Mouse (Mus musculus) 3134 (cell line): ENCODE measurements around the gene Rabep1.
"Not testable (repeated sequence)": the region's sequence is repeated elsewhere in the genome, so short reads cannot be mapped to it uniquely, and the experiment has no call there.

Experiments
- DNase-seq: peaks from one replicate; pipeline ENCODE4 v3.0.0-alpha.2; 2011; ENCODE audit warnings: low spot score; ENCODE audit not compliant: insufficient read length; ENCODE audit errors: extremely low read depth

Gene Rabep1

GRCm38 (mm10) chr11:70882905-70883430 lies 38.4 kb downstream of the Rabep1 start:
- no peak for DNase-seq

DNA sequence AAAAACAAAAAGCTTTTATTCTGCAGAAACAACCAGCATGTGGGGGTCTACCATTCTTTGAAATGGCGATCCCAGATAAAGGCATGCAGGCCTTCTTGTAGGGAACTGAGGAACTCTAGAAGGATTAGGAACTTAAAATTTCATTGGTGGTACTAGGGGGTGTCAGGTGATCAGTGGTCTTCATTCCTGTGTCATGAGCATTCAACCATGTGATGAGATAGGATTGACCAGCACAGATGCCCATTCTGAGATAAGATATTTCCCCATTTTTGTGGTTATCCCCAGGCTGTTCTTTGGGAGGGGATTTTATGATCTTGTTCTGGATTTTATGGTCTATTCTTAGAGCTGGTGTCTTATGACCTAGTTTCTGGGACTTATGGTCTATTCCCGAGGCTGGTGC lies 46.1 kb downstream of the Rabep1 start:
- DNase-seq: no peak

DNA sequence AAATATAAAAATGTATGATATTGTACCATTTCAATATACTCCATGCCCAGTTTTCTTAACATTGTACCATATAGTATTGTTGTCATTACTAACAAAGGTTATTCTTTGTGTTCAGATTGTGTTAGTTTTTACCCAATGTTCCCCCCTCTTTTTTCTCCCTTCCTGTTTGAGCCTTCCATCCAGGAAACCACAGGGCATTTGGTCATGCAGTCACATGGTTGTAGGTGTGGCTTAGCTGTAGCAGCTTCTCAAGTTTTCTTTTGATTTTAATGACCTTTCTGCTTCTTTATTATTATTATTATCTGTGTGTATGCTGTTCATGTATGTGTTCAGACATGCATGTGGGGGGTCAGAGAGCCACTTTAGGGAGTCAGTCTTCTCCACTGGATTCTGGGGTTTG lies 47.0 kb downstream of the Rabep1 start:
- DNase-seq: no peak

DNA sequence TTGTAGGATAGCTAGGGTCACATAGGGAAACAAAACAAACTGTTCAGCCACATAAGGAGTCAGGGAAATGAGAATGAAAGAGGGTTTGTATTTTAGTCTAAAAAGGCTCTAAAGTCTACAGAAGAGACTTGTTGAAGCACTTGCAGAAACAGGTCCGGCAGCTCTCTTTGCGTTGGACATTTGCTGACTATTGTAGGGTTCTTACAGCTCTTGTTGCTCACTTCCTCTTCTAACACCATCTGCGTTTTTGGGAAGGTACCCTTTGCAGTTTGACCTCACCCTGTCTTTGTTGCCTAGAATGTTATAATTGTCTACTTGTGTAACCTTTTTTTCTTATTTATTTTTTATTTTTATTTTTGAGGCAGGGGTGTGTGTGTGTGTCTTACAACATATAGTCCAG lies 53.1 kb downstream of the Rabep1 start:
- no peak for DNase-seq

- DNase-seq: not testable (repeated sequence)
Measured at GRCm38 (mm10) chr11:70898182-70898581, 53.6 kb downstream of the Rabep1 start.

DNA sequence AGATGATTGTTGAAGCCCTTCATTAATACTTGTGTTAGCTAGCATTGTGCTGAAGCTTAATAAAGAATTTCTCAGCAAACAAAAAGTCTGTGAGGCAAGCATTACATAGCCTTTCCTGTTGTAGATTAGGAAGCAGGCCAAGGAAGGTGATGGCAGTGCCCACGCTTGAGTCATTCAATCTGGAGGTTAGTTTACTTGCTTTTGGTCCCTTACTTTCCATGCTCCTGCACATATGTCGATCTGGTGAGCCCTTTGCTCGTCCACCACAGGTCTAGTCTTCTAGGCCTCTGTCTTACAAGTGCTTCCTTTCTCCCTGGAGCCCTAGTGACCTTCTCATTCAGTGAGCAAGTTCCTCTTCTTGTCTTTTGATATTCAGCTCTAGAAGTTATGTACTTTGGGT lies 62.1 kb downstream of the Rabep1 start:
- DNase-seq: no peak

DNA sequence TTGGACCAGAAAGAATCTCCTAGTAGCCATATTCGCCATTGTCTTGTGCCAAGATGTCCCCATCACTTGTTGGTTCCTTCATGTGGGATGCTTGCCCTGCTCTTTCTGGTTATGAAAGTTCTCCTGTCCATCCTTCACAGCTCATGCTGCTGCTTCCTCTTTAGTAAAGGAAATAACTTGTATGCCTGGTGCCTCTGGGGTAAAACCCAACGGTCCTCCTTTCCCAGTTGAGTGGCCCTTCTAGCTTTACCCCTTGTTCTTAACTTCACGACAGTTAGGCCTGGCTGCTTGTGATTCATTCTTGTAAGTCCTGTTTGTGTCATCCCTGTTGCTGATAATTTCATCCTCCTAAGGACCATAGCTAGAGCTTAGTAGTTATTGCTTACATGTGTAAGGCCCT lies 66.7 kb downstream of the Rabep1 start:
- DNase-seq: no peak

- no peak for DNase-seq
Measured at GRCm38 (mm10) chr11:70911920-70912319, 67.3 kb downstream of the Rabep1 start.

DNA sequence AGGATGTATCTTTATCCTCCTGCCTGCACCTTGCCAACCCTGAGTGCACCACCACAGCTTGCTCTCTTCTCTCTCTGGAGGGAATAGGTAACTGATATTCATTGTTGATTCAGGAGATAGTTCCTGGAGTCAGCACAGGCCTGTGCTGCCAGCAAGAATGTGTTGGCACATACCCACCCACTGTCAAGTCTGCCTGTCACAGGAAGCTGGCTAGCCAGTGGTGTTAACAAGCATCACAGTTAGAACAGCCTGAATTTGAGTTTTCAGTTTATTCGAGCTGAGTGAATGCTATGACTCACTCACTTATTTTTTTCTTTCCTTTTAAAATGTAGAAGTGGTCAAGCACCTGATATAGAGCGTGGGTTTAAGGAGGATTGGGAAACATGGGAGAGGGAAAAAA lies 73.3 kb downstream of the Rabep1 start:
- no peak for DNase-seq

DNA sequence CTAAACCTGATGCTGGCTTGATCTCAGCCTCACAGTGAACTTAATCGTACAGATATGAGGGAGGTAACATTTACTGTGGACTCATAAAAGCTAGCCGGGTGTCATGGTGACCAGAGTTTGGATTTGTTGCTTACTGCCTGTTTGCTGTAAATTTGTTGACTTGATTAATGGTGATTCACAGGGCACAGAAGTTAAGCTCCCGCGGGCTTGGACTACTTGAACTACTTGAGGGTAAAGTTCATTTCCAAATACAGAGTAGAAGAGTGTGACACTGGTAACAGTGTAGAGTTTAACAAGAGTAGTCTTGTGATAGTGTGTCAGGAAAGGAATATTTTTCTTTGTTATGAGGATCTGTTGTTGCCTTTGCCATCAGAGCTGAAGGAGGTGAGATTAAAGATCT lies 74.9 kb downstream of the Rabep1 start:
- no peak for DNase-seq

GRCm38 (mm10) chr11:70931461-70931860 lies 86.9 kb downstream of the Rabep1 start:
- no peak for DNase-seq

DNA sequence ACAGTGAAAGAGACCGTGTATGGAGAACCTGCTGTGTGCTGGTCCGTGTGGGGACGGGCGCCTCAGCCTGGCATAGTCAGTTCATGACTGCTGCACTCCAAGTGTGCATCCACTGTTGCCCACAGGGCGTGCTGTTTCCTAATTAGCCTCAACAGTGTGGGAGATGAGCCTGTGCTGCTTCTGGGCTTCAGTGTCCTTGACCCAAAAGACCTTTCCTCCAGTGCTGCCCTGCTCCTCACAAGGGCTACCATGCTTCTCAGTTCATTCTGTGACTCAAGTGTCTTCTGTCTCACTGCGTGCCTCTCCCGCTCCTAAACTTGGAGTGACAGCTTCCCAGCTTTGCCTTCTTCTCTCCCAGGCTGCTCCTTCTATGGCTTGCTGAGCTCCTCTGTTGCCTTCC lies 90.7 kb downstream of the Rabep1 start:
- no peak for DNase-seq

GRCm38 (mm10) chr11:70942596-70942995 lies 98.0 kb downstream of the Rabep1 start:
- DNase-seq: no peak

GRCm38 (mm10) chr11:70943651-70944050 lies 99.1 kb downstream of the Rabep1 start:
- DNase-seq: no peak

DNA sequence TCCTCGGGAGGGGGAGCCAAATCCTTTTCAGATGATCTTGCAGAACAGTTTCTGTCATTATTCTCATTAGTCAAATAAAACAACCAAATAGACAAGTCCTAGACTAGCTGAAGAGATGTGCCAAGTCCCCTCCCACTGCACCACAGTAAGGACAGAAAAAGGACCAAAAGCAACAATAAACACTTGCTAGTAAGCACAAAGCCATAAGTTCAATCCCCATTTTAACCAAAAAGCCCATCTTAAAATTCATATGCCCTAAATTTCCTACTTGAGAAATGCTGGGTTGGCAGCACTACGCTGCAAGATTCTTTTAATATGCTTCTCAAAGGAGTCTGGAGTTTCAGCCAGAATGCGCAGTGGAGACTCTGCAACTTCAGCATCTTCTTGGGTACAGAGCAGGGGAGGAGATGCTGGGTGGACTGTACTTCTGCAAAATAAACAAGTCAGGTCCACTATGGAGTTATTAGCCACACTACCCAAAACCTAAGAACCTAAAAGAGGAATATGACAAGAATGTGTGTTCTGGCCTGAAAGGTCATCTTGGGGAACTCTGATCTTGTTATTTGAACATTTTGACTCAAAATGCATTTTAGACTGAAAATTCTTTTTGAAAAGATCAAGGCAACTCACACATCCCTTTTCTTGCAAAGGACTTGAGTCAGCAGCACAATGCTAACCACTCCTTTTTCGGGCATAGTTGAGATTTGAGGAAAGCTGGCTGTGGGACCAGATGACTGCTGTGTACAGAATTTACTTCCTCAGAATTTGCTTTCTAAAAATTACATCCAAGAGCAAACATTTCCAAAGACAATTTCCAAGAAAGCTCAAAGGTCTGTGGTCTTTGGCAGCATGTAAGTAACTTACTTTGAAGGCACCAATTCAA lies 100.6 kb downstream of the Rabep1 start:
- no peak for DNase-seq

- no peak for DNase-seq
Measured at GRCm38 (mm10) chr11:70954711-70955110, 110.1 kb downstream of the Rabep1 start.

- no peak for DNase-seq
Measured at GRCm38 (mm10) chr11:70960786-70961554, 116.4 kb downstream of the Rabep1 start.

GRCm38 (mm10) chr11:70964222-70964907 lies 119.8 kb downstream of the Rabep1 start:
- DNase-seq: no peak

DNA sequence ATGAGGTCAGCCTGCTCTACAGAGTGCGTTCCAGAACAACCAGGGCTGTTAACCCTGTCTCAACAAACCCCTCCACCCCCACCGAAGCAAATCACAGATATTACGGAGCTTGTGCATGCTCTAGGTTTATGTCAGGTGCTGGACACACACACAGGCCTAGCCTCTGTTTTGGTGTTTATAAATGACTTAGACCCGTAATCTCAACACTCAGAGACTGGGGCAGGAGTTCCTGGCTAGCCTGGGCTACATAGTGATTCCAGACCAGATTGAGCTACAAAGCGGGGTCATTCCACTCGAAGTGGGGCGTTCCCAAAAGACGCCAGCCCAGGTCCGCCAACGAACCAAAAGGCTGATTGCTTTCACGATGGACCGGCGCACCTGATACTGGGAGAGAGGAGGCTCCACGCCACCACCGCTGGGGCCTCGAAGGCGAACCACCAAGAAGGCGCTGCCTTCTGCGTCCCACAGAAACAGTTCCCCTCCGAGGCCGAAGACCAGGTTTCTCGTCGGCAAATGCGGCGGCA lies 124.8 kb downstream of the Rabep1 start:
- no peak for DNase-seq

- DNase-seq: peak; percentile 95
Measured at GRCm38 (mm10) chr11:70969821-70970559, 125.4 kb downstream of the Rabep1 start, which contains the start of the genes Nup88 and Rpain. TSS of gene Nup88 (minus strand) at chr11:70969973. TSS of gene Rpain (plus strand) at chr11:70970213.
